Mouse (Mus musculus): ENCODE measurements at regions not wholly inside any gene's neighbourhood (a gene's known extent, or its start where the extent isn't known, plus 50 kb on each side); places are given as distances from the start of the nearest gene placed in this dataset.

- no peak for TF ChIP-seq CTCF (IDR thresholded peaks at IDR 0.05; ENCODE audit: extremely low read depth, insufficient read depth, low read length)
- no peak for TF ChIP-seq POLR2A (IDR thresholded peaks at IDR 0.05; ENCODE audit: extremely low read depth, insufficient read depth, low read length)
Measured at GRCm38 (mm10) chr3:148558592-148559157, 431.7 kb downstream of the Adgrl2 start.
